Mouse (Mus musculus) left cerebral cortex, postnatal 4 days (tissue): ENCODE results near the gene Vmn2r103. TPM values are rescaled to one million over a fixed set of nuclear protein-coding genes. Genes with fewer than 3 reads are reported as not detected.

ENCODE experiments used
- DNase-seq: peaks from one replicate; pipeline ENCODE4 v3.0.0-alpha.2; 2022
- intact Hi-C: fragments of 180-260 bp; cut with DNase I; formaldehyde crosslinking; loops from one replicate; pipeline ENCODE4 v1.15.1; 2025
- total RNA-seq, 2 experiments: library from RNA; stranded (reverse); gene quantifications; 2 replicates each; pipeline ENCODE4 v1.2.3; 2021

Vmn2r103 gene
- total RNA-seq: not detected

- intact Hi-C loops: no loop called here
- no peak for DNase-seq
Observed at GRCm38 (mm10) chr17:19773063-19773462, at the start of gene Vmn2r103. Gene Vmn2r103 (plus strand): TSS chr17:19773363.

GRCm38 (mm10) chr17:19778994-19779393 lies 5.8 kb downstream of the Vmn2r103 start:
- no peak for DNase-seq
- intact Hi-C loops: no loop called here

- no peak for DNase-seq
- intact Hi-C loops: no loop called here
Observed at GRCm38 (mm10) chr17:19789248-19789647, 16.1 kb downstream of the Vmn2r103 start.

Other genes with a start within 250 kb of the Vmn2r103 start
- not detected for gene Vmn2r101, start 196.1 kb upstream of the Vmn2r103 start, total RNA-seq
- gene Vmn2r102, start 113.0 kb upstream of the Vmn2r103 start, total RNA-seq: not detected